Mouse (Mus musculus) forebrain, embryonic 16.5 days (tissue): ENCODE results near the gene Zfp786. TPM values are rescaled to one million over a fixed set of nuclear protein-coding genes. Genes with fewer than 3 reads are reported as not detected.
A peak's percentile ranks its signal among the peaks of the same experiment; 100 is the strongest.

Experiments used
- ATAC-seq: fragments of 200-750 bp; cut with Nextera tagmentation; 2 replicates; pipeline ENCODE4 v1.8.0; 2017; ENCODE audit warnings: mild to moderate bottlenecking, moderate library complexity
- H3K27ac ChIP-seq: fragments of 300-500 bp; sonication (generic); 2 replicates; pipeline ENCODE4 v1.5.1; 2014; ENCODE audit warnings: low read length, control low read depth
- H3K27me3 ChIP-seq: fragments of 300-500 bp; sonication (generic); replicated peaks from 2 replicates; pipeline ENCODE4 v1.6.1; 2014; ENCODE audit warnings: low read length; ENCODE audit not compliant: control insufficient read depth, insufficient read depth
- H3K36me3 ChIP-seq: fragments of 300-500 bp; sonication (generic); 2 replicates; pipeline ENCODE4 v1.6.1; 2014; ENCODE audit not compliant: control insufficient read depth, insufficient read depth
- H3K4me1 ChIP-seq: fragments of 300-500 bp; sonication (generic); replicated peaks from 2 replicates; pipeline ENCODE4 v1.6.1; 2014; ENCODE audit warnings: low read length; ENCODE audit not compliant: control insufficient read depth, insufficient read depth
- H3K4me2 ChIP-seq: fragments of 300-500 bp; sonication (generic); 2 replicates; pipeline ENCODE4 v1.6.1; 2014; ENCODE audit warnings: mild to moderate bottlenecking, low read length, control low read depth
- H3K4me3 ChIP-seq: fragments of 300-500 bp; sonication (generic); replicated peaks from 2 replicates; pipeline ENCODE4 v1.5.1; 2014; ENCODE audit warnings: mild to moderate bottlenecking, low read length, control low read depth
- H3K9ac ChIP-seq: fragments of 300-500 bp; sonication (generic); replicated peaks from 2 replicates; pipeline ENCODE4 v1.6.1; 2014; ENCODE audit warnings: low read depth, low read length, control low read depth
- H3K9me3 ChIP-seq: fragments of 300-500 bp; sonication (generic); 2 replicates; pipeline ENCODE4 v1.6.1; 2016; ENCODE audit warnings: low read length; ENCODE audit not compliant: control insufficient read depth
- WGBS: fragments of 180-500 bp; shearing (Covaris S2); extraction: QIAGEN DNeasy Blood & Tissue Kit; methylation state at CpG from one replicate; pipeline ENCODE4 v1.1.7; 2014; 5-methylcytosine and 5-hydroxymethylcytosine counted together
- polyA plus RNA-seq: library from polyadenylated mRNA; unstranded; fragments of >200 nt; fragmentation: Nextera tagmentation; extraction: Ambion mirVana; gene quantifications from 2 replicates; pipeline ENCODE4 v1.2.1, GENCODE M21; 2015

Gene Zfp786
- polyA plus RNA-seq, 1 experiment from 2014 or later, result 21.9 TPM

GRCm38 (mm10) chr6:47811324-47811723 lies 19.3 kb downstream of the Zfp786 start:
- H3K27me3 ChIP-seq, result no peaks in the 10 kb centered on the region
- no peak for ATAC-seq
- H3K4me3 ChIP-seq, result peak overlapping the region; percentile 89
- no peaks in the 10 kb centered on the region for H3K9me3 ChIP-seq
- peak overlapping the region; percentile 82 for H3K4me2 ChIP-seq
- H3K27ac ChIP-seq, result no peak overlapping the region
- peaks cover 5% of the 10 kb centered on the region; the same call in 1 of the 2 replicates for H3K36me3 ChIP-seq
- 59% methylated on average over 5 of the region's 5 CpGs for WGBS
- no peak overlapping the region; the same call in 1 of the 2 replicates for H3K9ac ChIP-seq
- peaks cover 29% of the 10 kb centered on the region for H3K4me1 ChIP-seq

GRCm38 (mm10) chr6:47810181-47810580 lies 20.5 kb downstream of the Zfp786 start:
- ATAC-seq, result no peak
- H3K27ac ChIP-seq, result no peak overlapping the region
- H3K9ac ChIP-seq, result no peak overlapping the region
- 78% methylated on average over 2 of the region's 2 CpGs for WGBS
- H3K27me3 ChIP-seq, result no peaks in the 10 kb centered on the region
- peaks cover 14% of the 10 kb centered on the region; the same call in 1 of the 2 replicates for H3K36me3 ChIP-seq
- H3K4me2 ChIP-seq, result no peak overlapping the region
- H3K4me1 ChIP-seq, result peaks cover 29% of the 10 kb centered on the region
- no peak overlapping the region for H3K4me3 ChIP-seq
- no peaks in the 10 kb centered on the region for H3K9me3 ChIP-seq

GRCm38 (mm10) chr6:47809053-47809452 lies 21.6 kb downstream of the Zfp786 start:
- Histone ChIP-seq H3K9me3 (no peaks in the 10 kb centered on the region), H3K4me3 (no peak overlapping the region), H3K4me2 (no peak overlapping the region), H3K36me3 (peaks cover 25% of the 10 kb centered on the region), H3K4me1 (peaks cover 29% of the 10 kb centered on the region), H3K9ac (no peak overlapping the region), H3K27me3 (no peaks in the 10 kb centered on the region), H3K27ac (no peak overlapping the region)
- WGBS, result 68% methylated on average over 4 of the region's 4 CpGs
- ATAC-seq, result no peak

- 87% methylated on average over 5 of the region's 5 CpGs for WGBS
- Histone ChIP-seq H3K9ac (no peak overlapping the region), H3K4me1 (peaks cover 29% of the 10 kb centered on the region), H3K27me3 (no peaks in the 10 kb centered on the region), H3K36me3 (peaks cover 30% of the 10 kb centered on the region), H3K27ac (no peak overlapping the region), H3K4me3 (no peak overlapping the region), H3K4me2 (no peak overlapping the region), H3K9me3 (no peaks in the 10 kb centered on the region)
- no peak for ATAC-seq
Measured at GRCm38 (mm10) chr6:47808545-47808944, 22.1 kb downstream of the Zfp786 start.

GRCm38 (mm10) chr6:47807419-47807818 lies 23.2 kb downstream of the Zfp786 start:
- Histone ChIP-seq H3K36me3 (peaks cover 40% of the 10 kb centered on the region), H3K4me1 (peaks cover 29% of the 10 kb centered on the region), H3K9ac (no peak overlapping the region)

GRCm38 (mm10) chr6:47805520-47805919 lies 25.1 kb downstream of the Zfp786 start:
- H3K27me3 ChIP-seq, result no peaks in the 10 kb centered on the region
- ATAC-seq, result no peak
- WGBS, result 95% methylated on average over 2 of the region's 2 CpGs
- no peak overlapping the region for H3K4me2 ChIP-seq
- H3K4me1 ChIP-seq, result peaks cover 13% of the 10 kb centered on the region
- no peaks in the 10 kb centered on the region for H3K9me3 ChIP-seq
- H3K4me3 ChIP-seq, result no peak overlapping the region
- peaks cover 45% of the 10 kb centered on the region for H3K36me3 ChIP-seq
- no peak overlapping the region for H3K9ac ChIP-seq
- no peak overlapping the region for H3K27ac ChIP-seq

More at GRCm38 (mm10) chr6:47807419-47807818, 23.2 kb downstream of the Zfp786 start:
- no peak for ATAC-seq
- Histone ChIP-seq H3K27me3 (no peaks in the 10 kb centered on the region), H3K4me3 (no peak overlapping the region), H3K4me2 (no peak overlapping the region), H3K9me3 (no peaks in the 10 kb centered on the region), H3K27ac (no peak overlapping the region)
- 94% methylated on average over 2 of the region's 2 CpGs for whole genome bisulfite sequencing

GRCm38 (mm10) chr6:47799079-47799478 lies 31.6 kb downstream of the Zfp786 start:
- no peak overlapping the region for H3K4me3 ChIP-seq
- peak; percentile 51; the same call in 1 of the 2 replicates for ATAC-seq

GRCm38 (mm10) chr6:47794106-47794830 lies 36.4 kb downstream of the Zfp786 start:
- ATAC-seq, result 0 out of 2 replicates have a peak, but pooled peaks have one; percentile 24
- WGBS, result 44% methylated on average over 10 of the region's 10 CpGs
- Histone ChIP-seq H3K4me1 (no peaks in the 10 kb centered on the region), H3K9ac (no peak overlapping the region), H3K27ac (no peak overlapping the region), H3K36me3 (peaks cover 28% of the 10 kb centered on the region), H3K4me2 (no peak overlapping the region), H3K4me3 (no peak overlapping the region), H3K9me3 (no peaks in the 10 kb centered on the region), H3K27me3 (no peaks in the 10 kb centered on the region)

More at GRCm38 (mm10) chr6:47799079-47799478, 31.6 kb downstream of the Zfp786 start:
- Histone ChIP-seq H3K9ac (no peak overlapping the region), H3K27ac (no peak overlapping the region), H3K27me3 (no peaks in the 10 kb centered on the region), H3K9me3 (no peaks in the 10 kb centered on the region), H3K4me1 (no peaks in the 10 kb centered on the region), H3K4me2 (no peak overlapping the region), H3K36me3 (peaks cover 61% of the 10 kb centered on the region)
- WGBS, result 45% methylated on average over 6 of the region's 6 CpGs

- no peak for ATAC-seq
- Histone ChIP-seq H3K4me3 (no peak overlapping the region), H3K4me1 (peaks cover 5% of the 10 kb centered on the region; the same call in 1 of the 2 replicates), H3K36me3 (peaks cover 28% of the 10 kb centered on the region), H3K9ac (no peak overlapping the region), H3K27ac (no peak overlapping the region), H3K9me3 (no peaks in the 10 kb centered on the region), H3K27me3 (no peaks in the 10 kb centered on the region), H3K4me2 (no peak overlapping the region)
- 81% methylated on average over 5 of the region's 5 CpGs for WGBS
Measured at GRCm38 (mm10) chr6:47793284-47793683, 37.4 kb downstream of the Zfp786 start.
